Mouse (Mus musculus) liver, adult 2 months (tissue): Measurements from ENCODE around the gene Ssc5d.

ENCODE experiments used
- CTCF ChIP-seq: fragments of 200-500 bp; IDR thresholded peaks from 2 replicates; pipeline ENCODE4 v1.5.1; 2011; ENCODE audit warnings: low read depth, low read length, control low read depth
- POLR2A ChIP-seq: fragments of 200-500 bp; IDR thresholded peaks from 2 replicates; pipeline ENCODE4 v1.6.1; 2011; ENCODE audit warnings: low read length, control low read depth; ENCODE audit not compliant: insufficient read depth; ENCODE audit errors: extremely low read depth

DNA sequence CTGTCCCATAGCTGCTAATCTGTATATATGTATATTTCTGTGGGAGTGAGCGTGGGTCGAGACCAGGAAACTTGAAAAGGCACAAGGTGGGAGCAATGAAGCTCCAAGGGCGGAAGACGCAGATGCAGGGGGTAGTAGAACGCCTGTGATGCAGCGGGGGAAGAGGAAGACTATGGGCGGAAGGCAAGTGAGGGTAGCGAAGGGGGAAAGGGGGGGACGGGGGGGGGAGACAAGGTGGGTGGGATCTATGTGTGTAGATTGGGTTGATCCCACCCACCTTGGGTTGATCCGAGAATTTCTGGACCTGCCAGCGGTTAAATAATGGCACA, 25.1 kb upstream of the Ssc5d start:
- TF ChIP-seq POLR2A (no peak), CTCF (no peak)
